Mouse (Mus musculus) hindbrain, embryonic 16.5 days (tissue): Measurements from ENCODE around the gene Xbp1. TPM values are rescaled to one million over a fixed set of nuclear protein-coding genes. Genes with fewer than 3 reads are reported as not detected.

ENCODE experiments used
- ATAC-seq: fragments of 200-750 bp; cut with Nextera tagmentation; 2 replicates; pipeline ENCODE4 v1.8.0; 2017; ENCODE audit warnings: moderate TSS enrichment, moderate library complexity
- H3K27ac ChIP-seq: fragments of 300-500 bp; sonication (generic); 2 replicates; pipeline ENCODE4 v1.5.1; 2014; ENCODE audit warnings: low read depth, mild to moderate bottlenecking, control low read depth, low read length, moderate library complexity
- H3K27me3 ChIP-seq: fragments of 300-500 bp; sonication (generic); replicated peaks from 2 replicates; pipeline ENCODE4 v1.6.1; 2014; ENCODE audit warnings: low read length; ENCODE audit not compliant: control insufficient read depth, insufficient read depth
- H3K36me3 ChIP-seq: fragments of 300-500 bp; sonication (generic); 2 replicates; pipeline ENCODE4 v1.6.1; 2014; ENCODE audit warnings: mild to moderate bottlenecking, low read length, moderate library complexity, mixed read lengths; ENCODE audit not compliant: control insufficient read depth, insufficient read depth
- H3K4me1 ChIP-seq: fragments of 300-500 bp; sonication (generic); 2 replicates; pipeline ENCODE4 v1.6.1; 2014; ENCODE audit warnings: low read depth, low read length; ENCODE audit not compliant: control insufficient read depth, insufficient read depth
- H3K4me2 ChIP-seq: fragments of 300-500 bp; sonication (generic); 2 replicates; pipeline ENCODE4 v1.6.1; 2014; ENCODE audit warnings: mild to moderate bottlenecking, low read length, control low read depth, moderate library complexity
- H3K4me3 ChIP-seq: fragments of 300-500 bp; sonication (generic); 2 replicates; pipeline ENCODE4 v1.5.1; 2014; ENCODE audit warnings: mild to moderate bottlenecking, low read length, control low read depth, moderate library complexity
- H3K9ac ChIP-seq: fragments of 300-500 bp; sonication (generic); 2 replicates; pipeline ENCODE4 v1.6.1; 2014; ENCODE audit warnings: low read depth, mild to moderate bottlenecking, control low read depth, low read length, moderate library complexity
- H3K9me3 ChIP-seq: fragments of 300-500 bp; sonication (generic); 2 replicates; pipeline ENCODE4 v1.6.1; 2014; ENCODE audit warnings: mild to moderate bottlenecking, low read length, moderate library complexity; ENCODE audit not compliant: control insufficient read depth
- WGBS: fragments of 180-500 bp; shearing (Covaris S2); extraction: QIAGEN DNeasy Blood & Tissue Kit; methylation state at CpG from one replicate; pipeline ENCODE4 v1.1.7; 2014; 5-methylcytosine and 5-hydroxymethylcytosine counted together
- polyA plus RNA-seq: library from polyadenylated mRNA; unstranded; fragments of >200 nt; fragmentation: Nextera tagmentation; extraction: Ambion mirVana; gene quantifications from 2 replicates; pipeline ENCODE4 v1.2.1, GENCODE M21; 2015

The Xbp1 gene
- polyA plus RNA-seq, 1 experiment from 2014 or later, result 148 TPM

DNA sequence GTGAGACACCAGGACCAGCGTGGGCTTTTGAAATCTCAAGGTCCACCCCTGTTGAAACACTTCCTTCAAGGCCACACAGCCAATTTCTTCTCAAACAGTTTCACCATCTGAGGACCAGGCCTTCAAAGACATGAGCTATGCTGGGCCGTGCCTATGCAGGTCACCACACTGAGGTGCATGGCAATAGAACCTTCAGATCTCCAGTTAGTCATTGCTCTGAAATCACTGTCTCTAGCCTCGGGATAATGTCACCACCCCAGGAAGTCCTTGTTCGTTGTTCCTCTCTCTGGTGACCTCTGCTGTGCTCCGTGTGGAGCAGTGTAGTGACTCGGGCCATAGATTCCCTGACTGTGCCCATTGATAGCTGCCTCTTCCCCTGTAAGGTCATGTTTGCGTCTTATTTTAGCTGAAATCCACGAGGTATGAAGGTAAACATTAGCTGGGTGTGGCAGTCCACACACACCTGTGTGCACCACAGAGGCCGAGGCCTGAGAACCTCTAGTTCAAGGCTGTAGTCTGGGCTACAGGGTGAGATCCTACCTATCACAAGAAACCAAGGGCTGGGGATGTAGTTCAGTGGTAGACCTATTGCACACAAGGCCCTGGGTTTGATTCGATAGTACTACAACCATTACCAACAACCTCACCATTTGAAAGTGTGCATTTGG, 29.3 kb upstream of the Xbp1 start:
- Histone ChIP-seq H3K9ac (no peak overlapping the region), H3K9me3 (no peaks in the 10 kb centered on the region), H3K36me3 (no peaks in the 10 kb centered on the region), H3K27me3 (no peaks in the 10 kb centered on the region), H3K4me2 (no peak overlapping the region), H3K4me3 (no peak overlapping the region), H3K4me1 (no peaks in the 10 kb centered on the region), H3K27ac (no peak overlapping the region)
- no peak for ATAC-seq
- WGBS, result 80% methylated on average over 10 of the region's 10 CpGs

DNA sequence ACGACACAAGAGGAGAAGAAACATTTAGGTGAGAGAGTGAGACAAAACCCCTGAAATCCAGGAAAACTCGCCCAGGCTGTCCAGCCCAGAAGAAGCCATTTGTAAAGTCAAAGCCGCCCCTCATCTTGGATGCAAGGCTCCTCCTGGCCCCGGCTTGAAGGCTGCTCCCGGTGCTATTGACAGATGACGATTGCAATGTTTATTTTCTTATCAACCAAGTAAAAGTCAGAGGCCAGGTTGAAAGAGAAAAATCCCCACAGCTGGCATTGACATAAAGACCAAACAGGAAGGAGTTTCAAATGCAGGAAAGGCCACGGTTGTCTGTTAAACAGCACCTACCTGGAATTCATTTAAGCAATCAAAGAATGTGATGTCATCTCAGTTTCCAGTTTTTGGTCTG, 28.5 kb upstream of the Xbp1 start:
- ATAC-seq, result no peak
- WGBS, result 79% methylated on average over 7 of the region's 7 CpGs
- no peaks in the 10 kb centered on the region for H3K4me1 ChIP-seq

DNA sequence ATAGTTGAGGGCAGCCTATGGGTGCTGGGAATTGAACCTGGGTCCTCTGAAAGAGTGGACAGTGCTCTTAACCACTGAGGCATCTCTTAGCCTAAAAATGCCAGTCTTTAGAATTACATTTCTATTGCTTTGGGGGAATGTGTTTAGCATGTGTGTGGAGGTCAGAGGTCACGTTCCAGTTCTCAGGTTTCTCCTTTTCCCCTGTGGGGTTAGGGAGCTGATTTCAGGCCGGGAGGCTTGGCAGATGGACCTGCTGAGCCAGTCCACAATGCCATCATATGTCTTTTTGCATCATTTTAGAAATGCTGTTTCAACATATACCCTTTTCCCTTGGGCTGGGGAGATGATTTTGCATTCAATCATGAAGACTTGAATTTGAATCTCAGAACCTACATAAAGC, 26.6 kb upstream of the Xbp1 start:
- no peaks in the 10 kb centered on the region for H3K36me3 ChIP-seq
- 45% methylated on average over 2 of the region's 2 CpGs for WGBS
- H3K9ac ChIP-seq, result no peak overlapping the region
- H3K4me1 ChIP-seq, result no peaks in the 10 kb centered on the region
- no peaks in the 10 kb centered on the region for H3K27me3 ChIP-seq
- H3K27ac ChIP-seq, result no peak overlapping the region
- H3K4me3 ChIP-seq, result no peak overlapping the region
- ATAC-seq, result no peak
- no peaks in the 10 kb centered on the region for H3K9me3 ChIP-seq
- no peak overlapping the region for H3K4me2 ChIP-seq

More for the DNA sequence above, 28.5 kb upstream of the Xbp1 start:
- Histone ChIP-seq H3K27ac (no peak overlapping the region), H3K4me2 (no peak overlapping the region), H3K9ac (no peak overlapping the region), H3K4me3 (no peak overlapping the region), H3K9me3 (no peaks in the 10 kb centered on the region), H3K27me3 (no peaks in the 10 kb centered on the region), H3K36me3 (no peaks in the 10 kb centered on the region)

DNA sequence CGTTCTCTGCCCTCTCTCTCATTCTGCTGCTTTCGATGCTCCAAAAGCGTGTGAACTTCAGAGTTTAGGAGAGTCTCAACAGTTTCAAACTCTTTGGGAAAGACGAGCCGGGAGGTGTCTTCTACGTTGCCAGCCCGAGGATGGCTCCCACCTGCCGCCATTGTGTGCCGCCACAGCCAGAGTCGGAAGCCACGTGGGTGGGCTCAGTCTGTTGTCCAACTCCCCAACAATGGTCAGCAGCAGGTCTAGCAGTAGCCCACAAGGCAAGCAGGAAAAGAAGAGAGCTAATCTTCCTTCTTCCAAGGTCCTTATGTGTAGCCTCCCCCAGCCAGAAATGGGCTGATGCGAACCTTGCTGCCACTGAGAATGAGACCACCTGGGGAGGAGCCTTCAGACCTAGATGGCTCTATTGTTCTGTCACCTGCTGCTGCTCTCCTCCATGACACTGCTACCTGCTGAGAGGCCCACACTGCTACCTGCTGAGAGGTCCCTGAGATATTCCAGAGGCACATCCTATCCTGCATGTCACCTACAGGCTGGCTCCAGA, 25.1 kb upstream of the Xbp1 start:
- Histone ChIP-seq H3K27me3 (no peaks in the 10 kb centered on the region), H3K27ac (no peak overlapping the region), H3K4me2 (no peak overlapping the region), H3K36me3 (no peaks in the 10 kb centered on the region), H3K4me1 (no peaks in the 10 kb centered on the region), H3K9ac (no peak overlapping the region), H3K4me3 (no peak overlapping the region), H3K9me3 (no peaks in the 10 kb centered on the region)
- ATAC-seq, result no peak
- WGBS, result 52% methylated on average over 12 of the region's 12 CpGs

DNA sequence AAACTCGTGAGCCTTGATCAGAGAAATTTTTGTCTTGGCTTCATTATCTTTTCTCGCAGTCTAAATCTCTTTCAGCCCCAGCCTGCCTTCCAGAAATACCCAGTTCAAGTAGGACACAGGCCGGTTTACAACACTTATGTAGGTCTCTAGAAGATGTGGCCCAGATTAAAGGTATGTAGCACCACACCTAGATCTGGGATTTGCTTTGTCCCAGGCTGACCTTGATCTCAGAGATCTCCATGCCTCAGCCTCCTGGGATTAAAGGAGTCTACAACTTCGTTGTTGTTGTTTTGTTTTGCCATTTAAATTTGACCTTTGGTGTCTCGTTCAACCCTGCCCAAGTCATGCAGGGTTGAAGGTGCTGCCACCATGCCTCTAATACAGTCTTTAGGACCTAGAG, 24.6 kb upstream of the Xbp1 start:
- Histone ChIP-seq H3K27me3 (no peaks in the 10 kb centered on the region), H3K9ac (no peak overlapping the region), H3K27ac (no peak overlapping the region), H3K4me1 (no peaks in the 10 kb centered on the region), H3K4me2 (no peak overlapping the region), H3K36me3 (no peaks in the 10 kb centered on the region), H3K9me3 (no peaks in the 10 kb centered on the region), H3K4me3 (no peak overlapping the region)
- WGBS, result 83% methylated on average over 5 of the region's 5 CpGs
- ATAC-seq, result no peak

DNA sequence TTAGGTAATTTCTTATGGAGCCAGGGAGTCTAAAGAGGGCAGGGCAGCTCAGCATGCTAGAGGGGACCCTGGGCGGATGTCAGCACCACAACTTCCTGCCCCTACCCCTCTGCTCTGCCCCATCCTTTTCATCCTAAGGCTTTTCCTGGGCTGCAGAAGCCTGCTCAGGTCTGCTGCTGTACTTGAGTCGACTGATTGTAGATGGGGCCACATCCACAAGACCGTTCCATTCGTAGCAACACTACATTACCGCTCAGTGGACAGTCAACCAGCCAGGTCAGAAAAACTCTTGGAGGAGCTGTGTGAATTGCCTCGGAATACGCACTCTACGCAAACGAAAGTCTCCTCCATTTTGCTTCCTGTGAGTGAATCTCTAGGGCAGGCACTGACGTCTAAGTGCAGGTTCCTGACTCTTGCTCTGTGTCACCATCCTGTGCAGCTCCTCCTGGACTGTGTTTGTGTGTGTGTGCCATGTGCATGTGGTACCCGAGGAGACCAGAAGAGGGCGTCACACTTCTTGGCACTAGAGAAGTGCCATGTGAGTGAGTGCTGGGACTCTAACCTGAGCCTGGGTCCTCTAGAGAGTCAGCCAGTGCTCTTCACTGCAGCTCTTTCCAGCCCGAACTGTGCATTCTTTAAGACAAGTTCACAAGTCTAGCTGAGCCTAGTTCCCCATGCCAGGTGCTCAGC, 23.8 kb upstream of the Xbp1 start:
- no peaks in the 10 kb centered on the region for H3K27me3 ChIP-seq
- ATAC-seq, result no peak
- no peaks in the 10 kb centered on the region for H3K36me3 ChIP-seq
- H3K9ac ChIP-seq, result no peak overlapping the region
- 95% methylated on average over 13 of the region's 13 CpGs for WGBS
- no peak overlapping the region for H3K4me3 ChIP-seq
- no peaks in the 10 kb centered on the region for H3K4me1 ChIP-seq
- no peak overlapping the region for H3K4me2 ChIP-seq
- H3K9me3 ChIP-seq, result no peaks in the 10 kb centered on the region
- H3K27ac ChIP-seq, result no peak overlapping the region

DNA sequence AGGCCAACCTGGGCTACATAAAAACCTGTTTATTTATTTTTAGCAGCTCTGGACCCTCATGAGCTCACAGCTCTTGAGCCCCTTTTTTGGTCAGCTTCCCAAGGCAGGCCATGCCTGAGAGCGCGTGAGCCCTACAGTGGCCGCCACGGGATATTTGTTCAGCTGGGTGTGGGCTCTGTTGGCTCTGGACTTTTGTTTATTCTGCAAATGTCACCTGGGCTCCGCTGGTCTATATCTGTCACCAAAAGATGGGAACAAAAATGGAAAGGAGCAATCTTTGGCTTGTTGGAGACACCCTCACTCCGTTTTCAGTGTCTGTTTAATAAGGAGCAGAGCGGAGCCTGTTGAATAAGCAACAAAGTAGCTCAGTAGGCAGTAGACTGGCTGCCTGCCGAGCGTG, 22.0 kb upstream of the Xbp1 start:
- Histone ChIP-seq H3K4me1 (no peaks in the 10 kb centered on the region), H3K36me3 (no peaks in the 10 kb centered on the region), H3K4me3 (no peak overlapping the region), H3K9ac (no peak overlapping the region), H3K4me2 (no peak overlapping the region), H3K27me3 (no peaks in the 10 kb centered on the region), H3K9me3 (no peaks in the 10 kb centered on the region), H3K27ac (no peak overlapping the region)
- WGBS, result 80% methylated on average over 9 of the region's 9 CpGs
- ATAC-seq, result no peak

DNA sequence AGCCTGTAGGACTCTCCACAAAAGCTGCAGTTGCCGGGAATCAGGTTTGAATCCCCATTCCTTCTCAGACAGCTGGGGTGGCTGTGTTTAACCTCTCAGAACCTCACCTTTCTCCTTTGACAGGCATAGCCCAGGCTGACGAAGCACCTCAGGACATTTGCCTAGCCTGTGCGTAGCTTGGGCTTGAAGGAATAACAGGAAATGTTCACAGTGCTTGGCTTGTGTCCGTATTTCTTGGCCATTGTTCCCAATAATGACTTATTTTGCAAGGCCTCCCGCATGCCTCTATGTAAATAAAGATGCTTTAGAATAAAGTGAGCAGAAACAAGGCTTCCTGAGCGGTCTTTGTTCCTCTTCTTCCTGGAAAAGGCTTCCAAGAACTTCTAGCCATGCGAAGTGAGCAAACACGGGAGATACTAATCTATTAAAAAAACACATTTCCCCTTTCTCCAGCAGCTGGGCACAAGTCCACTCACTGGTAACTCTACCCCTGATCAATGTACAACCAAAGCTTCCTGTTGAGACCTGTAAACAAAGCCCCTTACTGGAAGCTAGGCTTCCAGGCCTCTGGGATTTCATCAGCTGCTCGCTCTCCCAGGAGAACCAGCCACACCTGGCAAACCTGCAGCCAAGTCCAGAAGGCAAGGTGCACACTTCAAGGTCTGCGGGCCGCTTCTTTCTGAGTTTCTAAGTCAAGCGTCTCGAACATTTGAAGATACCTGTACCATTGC, 21.4 kb upstream of the Xbp1 start:
- Histone ChIP-seq H3K4me2 (no peak overlapping the region), H3K27me3 (no peaks in the 10 kb centered on the region), H3K4me1 (no peaks in the 10 kb centered on the region), H3K9me3 (no peaks in the 10 kb centered on the region), H3K27ac (no peak overlapping the region), H3K4me3 (no peak overlapping the region), H3K36me3 (no peaks in the 10 kb centered on the region), H3K9ac (no peak overlapping the region)
- no peak for ATAC-seq
- 69% methylated on average over 13 of the region's 13 CpGs for WGBS

DNA sequence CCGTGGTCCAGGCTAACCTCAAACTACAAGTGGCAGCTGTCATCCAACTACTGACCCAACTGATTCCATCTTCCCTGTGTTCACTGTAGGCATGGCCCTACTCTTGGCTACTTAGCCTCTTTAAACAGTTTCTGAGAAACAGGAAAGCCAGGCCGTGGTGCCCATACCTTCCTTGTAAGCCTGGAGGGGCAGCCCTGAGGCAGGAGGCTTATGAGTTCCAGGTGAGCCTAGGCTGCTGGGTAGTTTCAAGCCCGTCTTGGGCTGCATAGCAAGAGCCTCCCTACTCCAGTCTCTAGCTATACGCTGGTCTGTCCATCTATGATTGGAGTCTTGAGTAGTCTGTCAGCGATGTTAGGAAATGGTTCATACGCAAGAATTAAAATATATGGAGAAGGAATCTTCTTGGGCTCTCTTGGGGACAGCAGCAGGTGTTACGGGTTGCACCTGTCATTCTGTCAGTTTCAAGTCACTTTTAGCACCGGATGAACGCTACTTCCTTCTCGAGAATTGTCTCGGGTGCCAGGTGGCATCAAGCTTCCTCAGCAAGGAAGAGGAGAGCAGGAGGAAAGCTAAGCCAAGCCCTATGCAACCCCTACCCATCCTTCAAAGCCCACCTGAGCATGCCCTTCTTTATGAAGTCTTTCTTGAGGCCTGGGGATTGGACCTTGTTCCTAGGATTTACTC, 20.4 kb upstream of the Xbp1 start:
- H3K4me3 ChIP-seq, result no peak overlapping the region
- H3K36me3 ChIP-seq, result no peaks in the 10 kb centered on the region
- ATAC-seq, result no peak
- H3K27ac ChIP-seq, result no peak overlapping the region
- 87% methylated on average over 11 of the region's 11 CpGs for WGBS
- H3K4me2 ChIP-seq, result no peak overlapping the region
- no peaks in the 10 kb centered on the region for H3K9me3 ChIP-seq
- no peaks in the 10 kb centered on the region for H3K27me3 ChIP-seq
- no peaks in the 10 kb centered on the region for H3K4me1 ChIP-seq
- no peak overlapping the region for H3K9ac ChIP-seq
